Mouse (Mus musculus): ENCODE results near the gene Pde8b. TPM values are rescaled to one million over a fixed set of nuclear protein-coding genes. Genes with fewer than 3 reads are reported as not detected.

The Pde8b gene
- polyA plus RNA-seq (2015; fragmentation: Nextera tagmentation; extraction: Ambion mirVana), result 2.5 and 3.8 TPM in 2 replicates

GRCm38 (mm10) chr13:95249511-95250456 lies at the start of gene Pde8b:
TSS of gene Pde8b (minus strand) at chr13:95250336.
- WGBS, result 4% methylated on average over 30 of the region's 37 CpGs
- Histone ChIP-seq H3K9me3 (ENCODE audit: control insufficient read depth, low read length) (no peaks in the 10 kb centered on the region), H3K4me2 (replicated peaks; ENCODE audit: low read depth) (peak within 1 kb of the TSS; percentile 53), H3K4me1 (replicated peaks; ENCODE audit: control insufficient read depth, insufficient read depth) (no peaks in the 10 kb centered on the region), H3K36me3 (ENCODE audit: control insufficient read depth, insufficient read depth, low read length) (no peaks in the 10 kb centered on the region), H3K9ac (ENCODE audit: low read length) (peak within 1 kb of the TSS; percentile 35; the same call in 1 of the 2 replicates), H3K27ac (replicated peaks) (no peak within 1 kb of the TSS), H3K27me3 (ENCODE audit: control insufficient read depth, insufficient read depth, low read length) (no peaks in the 10 kb centered on the region), H3K4me3 (ENCODE audit: low read depth, low read length) (peak within 1 kb of the TSS; percentile 24)
- peak; percentile 68 for DNase-seq (ENCODE audit: low spot score)
- peak; percentile 75 for TF ChIP-seq CTCF (IDR thresholded peaks at IDR 0.05; ENCODE audit: low read depth)
- no peak for TF ChIP-seq EP300 (optimal IDR thresholded peaks at IDR 0.05)
- ATAC-seq (ENCODE audit: low FRiP score, low TSS enrichment), result peak; percentile 80

GRCm38 (mm10) chr13:95291983-95292382 lies 41.8 kb upstream of the Pde8b start:
- no peak overlapping the region for H3K9ac ChIP-seq (ENCODE audit: low read length)
- H3K4me3 ChIP-seq (ENCODE audit: low read depth, low read length), result no peak overlapping the region
- H3K4me1 ChIP-seq (replicated peaks; ENCODE audit: control insufficient read depth, insufficient read depth), result no peaks in the 10 kb centered on the region
- H3K27ac ChIP-seq (replicated peaks), result no peak overlapping the region
- ATAC-seq (ENCODE audit: low FRiP score, low TSS enrichment) (no peak), DNase-seq (ENCODE audit: low spot score) (no peak)
- no peak overlapping the region for H3K4me2 ChIP-seq (replicated peaks; ENCODE audit: low read depth)
- H3K36me3 ChIP-seq (ENCODE audit: control insufficient read depth, insufficient read depth, low read length), result no peaks in the 10 kb centered on the region
- no peaks in the 10 kb centered on the region for H3K9me3 ChIP-seq (ENCODE audit: control insufficient read depth, low read length)
- H3K27me3 ChIP-seq (ENCODE audit: control insufficient read depth, insufficient read depth, low read length), result no peaks in the 10 kb centered on the region
- WGBS, result 90% methylated on average over 4 of the region's 4 CpGs
- TF ChIP-seq CTCF (IDR thresholded peaks at IDR 0.05; ENCODE audit: low read depth) (no peak), EP300 (optimal IDR thresholded peaks at IDR 0.05) (no peak)

- Histone ChIP-seq H3K36me3 (ENCODE audit: control insufficient read depth, insufficient read depth, low read length) (no peaks in the 10 kb centered on the region), H3K9me3 (ENCODE audit: control insufficient read depth, low read length) (no peaks in the 10 kb centered on the region), H3K4me3 (ENCODE audit: low read depth, low read length) (no peak overlapping the region), H3K27me3 (ENCODE audit: control insufficient read depth, insufficient read depth, low read length) (no peaks in the 10 kb centered on the region), H3K9ac (ENCODE audit: low read length) (no peak overlapping the region), H3K4me1 (replicated peaks; ENCODE audit: control insufficient read depth, insufficient read depth) (no peaks in the 10 kb centered on the region), H3K4me2 (replicated peaks; ENCODE audit: low read depth) (no peak overlapping the region), H3K27ac (replicated peaks) (no peak overlapping the region)
- 69% methylated on average over 7 of the region's 7 CpGs for WGBS
- TF ChIP-seq EP300 (optimal IDR thresholded peaks at IDR 0.05) (no peak), CTCF (IDR thresholded peaks at IDR 0.05; ENCODE audit: low read depth) (no peak)
- DNase-seq (ENCODE audit: low spot score) (no peak), ATAC-seq (ENCODE audit: low FRiP score, low TSS enrichment) (no peak)
Measured at GRCm38 (mm10) chr13:95288027-95288426, 37.9 kb upstream of the Pde8b start.

- H3K9ac ChIP-seq (ENCODE audit: low read length), result no peak overlapping the region
- no peaks in the 10 kb centered on the region for H3K27me3 ChIP-seq (ENCODE audit: control insufficient read depth, insufficient read depth, low read length)
- WGBS, result under 1% methylated on average over 7 of the region's 7 CpGs
- TF ChIP-seq CTCF (IDR thresholded peaks at IDR 0.05; ENCODE audit: low read depth), result peak; percentile 96
- TF ChIP-seq EP300 (optimal IDR thresholded peaks at IDR 0.05), result no peak
- no peak overlapping the region for H3K27ac ChIP-seq (replicated peaks)
- H3K4me2 ChIP-seq (replicated peaks; ENCODE audit: low read depth), result no peak overlapping the region
- H3K4me1 ChIP-seq (replicated peaks; ENCODE audit: control insufficient read depth, insufficient read depth), result no peaks in the 10 kb centered on the region
- H3K4me3 ChIP-seq (ENCODE audit: low read depth, low read length), result no peak overlapping the region
- H3K36me3 ChIP-seq (ENCODE audit: control insufficient read depth, insufficient read depth, low read length), result no peaks in the 10 kb centered on the region
- DNase-seq (ENCODE audit: low spot score) (peak; percentile 81), ATAC-seq (ENCODE audit: low FRiP score, low TSS enrichment) (peak; percentile 86)
- no peaks in the 10 kb centered on the region for H3K9me3 ChIP-seq (ENCODE audit: control insufficient read depth, low read length)
Measured at GRCm38 (mm10) chr13:95286989-95287388, 36.9 kb upstream of the Pde8b start.

- no peak overlapping the region for H3K9ac ChIP-seq (ENCODE audit: low read length)
- no peaks in the 10 kb centered on the region for H3K36me3 ChIP-seq (ENCODE audit: control insufficient read depth, insufficient read depth, low read length)
- 38% methylated on average over 6 of the region's 7 CpGs for WGBS
- DNase-seq (ENCODE audit: low spot score), result peak; percentile 41
- H3K4me2 ChIP-seq (replicated peaks; ENCODE audit: low read depth), result no peak overlapping the region
- no peak overlapping the region for H3K4me3 ChIP-seq (ENCODE audit: low read depth, low read length)
- no peaks in the 10 kb centered on the region for H3K9me3 ChIP-seq (ENCODE audit: control insufficient read depth, low read length)
- H3K4me1 ChIP-seq (replicated peaks; ENCODE audit: control insufficient read depth, insufficient read depth), result no peaks in the 10 kb centered on the region
- H3K27me3 ChIP-seq (ENCODE audit: control insufficient read depth, insufficient read depth, low read length), result no peaks in the 10 kb centered on the region
- ATAC-seq (ENCODE audit: low FRiP score, low TSS enrichment), result peak; percentile 89
- no peak overlapping the region for H3K27ac ChIP-seq (replicated peaks)
- TF ChIP-seq CTCF (IDR thresholded peaks at IDR 0.05; ENCODE audit: low read depth), result no peak
- TF ChIP-seq EP300 (optimal IDR thresholded peaks at IDR 0.05), result no peak
Measured at GRCm38 (mm10) chr13:95281740-95282673, 31.9 kb upstream of the Pde8b start.

Data from stomach, postnatal 0 days (tissue).